Mouse (Mus musculus): ENCODE measurements at regions not wholly inside any gene's neighbourhood (a gene's known extent, or its start where the extent isn't known, plus 50 kb on each side); places are given as distances from the start of the nearest gene placed in this dataset.
"Not testable (repeated sequence)": the region's sequence is repeated elsewhere in the genome, so short reads cannot be mapped to it uniquely, and the experiment has no call there.

DNA sequence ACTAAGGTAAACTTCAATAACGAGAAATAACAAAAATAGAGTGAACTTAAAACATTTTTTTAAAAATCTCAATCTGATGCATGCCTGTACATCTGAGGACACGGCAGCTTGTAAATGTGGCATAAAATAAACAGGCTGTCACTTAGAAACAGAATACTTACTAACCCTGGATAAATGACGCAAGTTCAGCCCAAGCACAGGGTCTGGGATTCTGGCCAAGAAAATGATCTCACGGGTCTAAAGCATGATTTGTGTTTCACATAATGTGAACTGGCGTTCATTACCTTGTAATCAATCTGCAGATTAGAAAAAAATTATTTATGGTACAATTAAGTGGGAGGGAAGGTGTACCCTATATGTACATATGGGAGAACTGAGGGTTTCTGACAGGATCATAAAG lies 512.1 kb upstream of the Vrk2 start:
- Histone ChIP-seq H3K4me2 (replicated peaks; ENCODE audit: low read depth, low read length) (no peak overlapping the region), H3K27ac (ENCODE audit: low read depth, low read length) (no peak overlapping the region), H3K9ac (ENCODE audit: low read depth, low read length) (no peak overlapping the region), H3K4me3 (ENCODE audit: low read length) (no peak overlapping the region), H3K27me3 (ENCODE audit: control insufficient read depth, insufficient read depth, low read length) (no peaks in the 10 kb centered on the region), H3K4me1 (ENCODE audit: control insufficient read depth, insufficient read depth, low read length) (no peaks in the 10 kb centered on the region), H3K36me3 (ENCODE audit: control insufficient read depth, insufficient read depth, low read length) (no peaks in the 10 kb centered on the region), H3K9me3 (ENCODE audit: control insufficient read depth, low read length) (no peaks in the 10 kb centered on the region)
- ATAC-seq (ENCODE audit: low FRiP score, low TSS enrichment) = no peak
- WGBS = 27% methylated on average over 5 of the region's 5 CpGs

DNA sequence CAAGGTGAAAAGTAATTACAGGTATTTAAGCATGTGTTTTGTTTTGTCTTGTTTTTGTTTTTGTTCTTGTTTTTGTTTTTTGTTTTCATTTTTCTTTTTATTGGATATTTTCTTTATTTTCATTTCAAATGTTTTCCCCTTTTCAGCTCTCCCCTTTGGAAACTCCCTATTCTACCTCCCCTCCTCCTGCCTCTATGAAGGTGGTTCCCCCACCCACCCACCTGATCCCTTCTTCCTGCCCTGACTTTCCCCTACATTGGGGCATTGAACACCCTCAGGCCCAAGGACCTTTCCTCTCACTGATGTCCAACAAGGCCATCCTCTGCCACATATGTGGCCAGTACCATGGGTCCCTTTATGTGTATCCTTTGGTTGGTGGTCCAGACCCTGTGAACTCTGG lies 509.1 kb upstream of the Vrk2 start:
- no peak overlapping the region for H3K27ac ChIP-seq (ENCODE audit: low read depth, low read length)
- no peaks in the 10 kb centered on the region for H3K9me3 ChIP-seq (ENCODE audit: control insufficient read depth, low read length)
- H3K4me1 ChIP-seq (ENCODE audit: control insufficient read depth, insufficient read depth, low read length) = no peaks in the 10 kb centered on the region
- H3K4me3 ChIP-seq (ENCODE audit: low read length) = no peak overlapping the region
- H3K9ac ChIP-seq (ENCODE audit: low read depth, low read length) = no peak overlapping the region
- H3K36me3 ChIP-seq (ENCODE audit: control insufficient read depth, insufficient read depth, low read length) = no peaks in the 10 kb centered on the region
- no peak overlapping the region for H3K4me2 ChIP-seq (replicated peaks; ENCODE audit: low read depth, low read length)
- no peaks in the 10 kb centered on the region for H3K27me3 ChIP-seq (ENCODE audit: control insufficient read depth, insufficient read depth, low read length)
- no peak for ATAC-seq (ENCODE audit: low FRiP score, low TSS enrichment)

DNA sequence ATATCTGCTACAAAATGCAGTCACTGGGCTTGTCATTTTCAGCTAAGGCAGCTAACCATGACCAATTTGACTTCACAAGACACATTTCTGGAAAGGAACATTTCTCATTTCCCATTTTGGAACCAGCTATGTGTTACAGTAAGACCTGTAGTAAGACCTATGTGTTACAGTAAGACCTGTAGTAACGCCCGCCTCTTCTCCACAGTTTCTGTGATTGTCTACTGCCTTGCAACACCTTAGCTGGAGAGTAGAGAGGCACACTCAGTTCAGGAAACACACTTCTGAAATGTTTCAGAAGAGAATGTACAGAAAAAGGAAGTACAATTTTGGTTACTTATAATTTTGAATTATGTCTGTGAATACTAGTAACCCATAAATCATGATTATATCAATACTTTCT lies 508.2 kb upstream of the Vrk2 start:
- 95% methylated on average over 2 of the region's 2 CpGs for WGBS
- Histone ChIP-seq H3K4me2 (replicated peaks; ENCODE audit: low read depth, low read length) (no peak overlapping the region), H3K27ac (ENCODE audit: low read depth, low read length) (no peak overlapping the region), H3K9me3 (ENCODE audit: control insufficient read depth, low read length) (no peaks in the 10 kb centered on the region), H3K27me3 (ENCODE audit: control insufficient read depth, insufficient read depth, low read length) (no peaks in the 10 kb centered on the region), H3K9ac (ENCODE audit: low read depth, low read length) (no peak overlapping the region), H3K4me3 (ENCODE audit: low read length) (no peak overlapping the region), H3K36me3 (ENCODE audit: control insufficient read depth, insufficient read depth, low read length) (no peaks in the 10 kb centered on the region), H3K4me1 (ENCODE audit: control insufficient read depth, insufficient read depth, low read length) (no peaks in the 10 kb centered on the region)
- ATAC-seq (ENCODE audit: low FRiP score, low TSS enrichment) = no peak

DNA sequence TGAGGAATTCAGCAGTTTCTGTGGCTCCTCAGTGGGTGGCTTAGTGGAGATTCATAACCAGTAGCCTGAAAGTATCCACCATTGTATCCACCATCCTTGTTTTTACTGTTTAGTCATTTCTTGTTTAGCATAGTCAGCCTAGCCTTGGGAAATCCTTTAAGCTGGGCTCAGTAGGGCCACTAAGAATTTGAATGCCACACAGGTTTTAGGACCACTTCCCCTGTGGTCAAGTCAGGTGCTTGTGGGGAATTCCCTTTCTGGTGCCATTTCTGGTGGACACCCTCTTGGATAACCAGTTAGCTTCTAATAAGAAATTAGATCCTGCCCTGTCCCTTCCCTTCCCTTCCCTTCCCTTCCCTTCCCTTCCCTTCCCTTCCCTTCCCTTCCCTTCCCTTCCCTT lies 502.8 kb upstream of the Vrk2 start:
- Histone ChIP-seq H3K9me3 (ENCODE audit: control insufficient read depth, low read length) (no peaks in the 10 kb centered on the region), H3K36me3 (ENCODE audit: control insufficient read depth, insufficient read depth, low read length) (no peaks in the 10 kb centered on the region), H3K27me3 (ENCODE audit: control insufficient read depth, insufficient read depth, low read length) (no peaks in the 10 kb centered on the region), H3K27ac (ENCODE audit: low read depth, low read length) (no peak overlapping the region), H3K4me3 (ENCODE audit: low read length) (no peak overlapping the region), H3K9ac (ENCODE audit: low read depth, low read length) (no peak overlapping the region), H3K4me2 (replicated peaks; ENCODE audit: low read depth, low read length) (no peak overlapping the region), H3K4me1 (ENCODE audit: control insufficient read depth, insufficient read depth, low read length) (no peaks in the 10 kb centered on the region)
- no peak for ATAC-seq (ENCODE audit: low FRiP score, low TSS enrichment)

DNA sequence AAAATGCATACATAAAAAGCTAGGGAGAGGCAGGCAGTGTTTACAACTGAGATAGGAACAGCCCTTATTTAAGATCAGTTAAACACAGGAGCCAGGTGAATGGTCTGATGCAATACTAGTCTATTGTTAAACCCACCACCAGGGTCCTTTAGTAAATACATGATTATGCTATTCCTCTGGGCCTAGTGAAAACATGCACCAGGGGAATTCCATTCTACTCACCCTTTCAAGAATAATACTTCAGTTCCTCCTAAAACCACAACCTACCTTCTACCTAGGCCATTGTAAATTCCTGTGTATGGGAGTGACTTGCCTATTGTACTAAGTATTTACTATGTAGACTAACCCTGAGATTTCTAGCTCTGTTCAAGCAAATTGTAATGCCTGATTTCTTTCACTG lies 501.7 kb upstream of the Vrk2 start:
- not testable (repeated sequence) for H3K4me2 ChIP-seq (replicated peaks; ENCODE audit: low read depth, low read length); ATAC-seq (ENCODE audit: low FRiP score, low TSS enrichment); H3K4me3 ChIP-seq (ENCODE audit: low read length); H3K9ac ChIP-seq (ENCODE audit: low read depth, low read length); H3K36me3 ChIP-seq (ENCODE audit: control insufficient read depth, insufficient read depth, low read length); H3K4me1 ChIP-seq (ENCODE audit: control insufficient read depth, insufficient read depth, low read length); H3K27ac ChIP-seq (ENCODE audit: low read depth, low read length); H3K9me3 ChIP-seq (ENCODE audit: control insufficient read depth, low read length); H3K27me3 ChIP-seq (ENCODE audit: control insufficient read depth, insufficient read depth, low read length)

DNA sequence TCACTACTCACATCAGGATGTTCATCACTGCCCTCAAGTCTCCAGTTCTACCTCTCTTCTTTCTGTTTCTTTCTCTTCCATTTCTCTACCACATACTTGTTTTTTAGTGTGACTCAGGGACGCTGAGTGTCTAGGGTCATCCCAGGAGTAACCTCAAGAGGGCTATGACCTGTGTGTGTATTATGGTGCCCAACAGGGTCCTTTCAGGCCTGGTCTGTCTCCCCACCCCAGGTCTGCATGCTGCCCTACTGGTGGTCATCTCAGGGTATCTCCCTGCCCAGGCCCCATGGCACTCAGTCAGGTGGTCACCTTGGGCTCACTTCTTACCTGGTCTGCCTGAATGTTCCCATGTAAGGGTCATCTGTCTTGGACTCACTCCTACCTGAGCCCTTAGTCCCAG lies 492.7 kb upstream of the Vrk2 start:
- H3K4me3 ChIP-seq (ENCODE audit: low read length) = no peak overlapping the region
- no peaks in the 10 kb centered on the region for H3K27me3 ChIP-seq (ENCODE audit: control insufficient read depth, insufficient read depth, low read length)
- H3K4me1 ChIP-seq (ENCODE audit: control insufficient read depth, insufficient read depth, low read length) = no peaks in the 10 kb centered on the region
- no peak overlapping the region for H3K4me2 ChIP-seq (replicated peaks; ENCODE audit: low read depth, low read length)
- H3K27ac ChIP-seq (ENCODE audit: low read depth, low read length) = no peak overlapping the region
- no peak overlapping the region for H3K9ac ChIP-seq (ENCODE audit: low read depth, low read length)
- no peaks in the 10 kb centered on the region for H3K9me3 ChIP-seq (ENCODE audit: control insufficient read depth, low read length)
- no peaks in the 10 kb centered on the region for H3K36me3 ChIP-seq (ENCODE audit: control insufficient read depth, insufficient read depth, low read length)
- 93% methylated on average over 1 of the region's 1 CpGs for WGBS
- ATAC-seq (ENCODE audit: low FRiP score, low TSS enrichment) = no peak

DNA sequence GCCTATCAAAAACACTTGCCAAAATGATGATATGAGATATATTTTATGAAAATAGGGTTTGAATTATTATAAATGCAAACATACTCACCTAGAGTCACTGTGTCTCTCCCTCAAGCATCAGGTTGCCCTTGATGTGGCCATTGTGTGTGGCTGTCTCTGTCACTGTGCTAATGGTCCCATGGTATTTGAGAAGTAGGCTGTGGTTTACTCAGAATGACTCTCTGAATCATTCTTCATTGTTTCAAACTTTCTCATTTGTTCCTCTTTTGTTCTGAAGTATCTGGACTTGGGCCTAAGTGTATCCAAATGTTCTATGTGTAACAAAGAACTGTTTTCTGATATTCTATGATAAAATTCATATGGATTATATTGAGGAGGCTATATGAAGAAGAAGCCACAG lies 487.4 kb upstream of the Vrk2 start:
- no peak overlapping the region for H3K4me3 ChIP-seq (ENCODE audit: low read length)
- no peaks in the 10 kb centered on the region for H3K4me1 ChIP-seq (ENCODE audit: control insufficient read depth, insufficient read depth, low read length)
- no peaks in the 10 kb centered on the region for H3K9me3 ChIP-seq (ENCODE audit: control insufficient read depth, low read length)
- no peak overlapping the region for H3K27ac ChIP-seq (ENCODE audit: low read depth, low read length)
- no peak overlapping the region for H3K9ac ChIP-seq (ENCODE audit: low read depth, low read length)
- no peaks in the 10 kb centered on the region for H3K36me3 ChIP-seq (ENCODE audit: control insufficient read depth, insufficient read depth, low read length)
- H3K4me2 ChIP-seq (replicated peaks; ENCODE audit: low read depth, low read length) = no peak overlapping the region
- H3K27me3 ChIP-seq (ENCODE audit: control insufficient read depth, insufficient read depth, low read length) = no peaks in the 10 kb centered on the region
- ATAC-seq (ENCODE audit: low FRiP score, low TSS enrichment) = no peak

DNA sequence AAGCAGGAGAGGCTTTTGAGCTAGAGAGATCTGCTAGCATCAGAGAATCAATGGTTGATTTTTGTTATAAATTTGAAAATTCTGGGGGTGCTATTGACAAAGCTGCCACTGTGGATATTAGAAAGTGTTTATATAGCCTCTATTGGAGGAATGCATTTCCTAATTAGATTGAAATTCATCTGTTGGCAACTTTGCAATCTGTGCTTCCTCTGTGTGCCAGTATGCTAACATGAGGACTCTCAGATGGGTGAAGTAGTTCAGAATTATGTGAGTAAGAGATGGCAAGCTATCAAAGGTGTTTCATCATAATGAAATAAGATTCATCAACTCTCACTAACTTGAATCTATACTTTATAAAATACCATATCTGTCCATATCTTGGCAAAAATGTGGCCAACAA lies 476.6 kb upstream of the Vrk2 start:
- H3K27ac ChIP-seq (ENCODE audit: low read depth, low read length) = no peak overlapping the region
- no peak for ATAC-seq (ENCODE audit: low FRiP score, low TSS enrichment)

DNA sequence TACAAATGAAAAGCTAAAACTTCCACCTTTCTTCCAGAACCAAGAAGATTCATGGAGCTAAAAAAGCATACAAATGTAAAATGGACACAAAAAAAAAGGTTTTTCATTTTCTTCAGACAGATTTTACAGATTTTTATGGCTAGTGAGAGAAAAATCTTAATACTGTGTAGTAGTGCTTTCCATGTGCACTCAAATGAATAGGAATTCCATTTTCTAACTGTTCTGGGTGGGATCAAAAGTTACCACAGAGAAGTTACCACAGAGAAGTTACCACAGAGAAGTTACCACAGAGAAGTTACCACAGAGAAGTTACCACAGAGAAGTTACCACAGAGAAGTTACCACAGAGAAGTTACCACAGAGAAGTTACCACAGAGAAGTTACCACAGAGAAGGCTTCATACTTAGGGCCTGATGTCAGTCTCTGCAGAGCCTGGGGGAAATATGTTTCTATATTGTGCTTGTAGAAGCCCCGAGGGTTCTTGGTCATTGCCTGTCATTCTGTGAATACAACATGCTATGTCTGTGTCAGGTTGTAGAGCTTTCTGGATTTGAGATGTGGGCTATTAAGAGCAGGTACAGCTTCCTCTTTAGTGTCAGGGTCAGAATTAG lies 433.5 kb upstream of the Vrk2 start:
- Histone ChIP-seq H3K27me3 (ENCODE audit: control insufficient read depth, insufficient read depth, low read length) (no peaks in the 10 kb centered on the region), H3K36me3 (ENCODE audit: control insufficient read depth, insufficient read depth, low read length) (no peaks in the 10 kb centered on the region), H3K9me3 (ENCODE audit: control insufficient read depth, low read length) (no peaks in the 10 kb centered on the region), H3K4me1 (ENCODE audit: control insufficient read depth, insufficient read depth, low read length) (no peaks in the 10 kb centered on the region), H3K4me2 (replicated peaks; ENCODE audit: low read depth, low read length) (no peak overlapping the region), H3K27ac (ENCODE audit: low read depth, low read length) (no peak overlapping the region), H3K9ac (ENCODE audit: low read depth, low read length) (no peak overlapping the region), H3K4me3 (ENCODE audit: low read length) (no peak overlapping the region)
- 71% methylated on average over 1 of the region's 1 CpGs for whole genome bisulfite sequencing
- no peak for ATAC-seq (ENCODE audit: low FRiP score, low TSS enrichment)

More for the DNA sequence above, 476.6 kb upstream of the Vrk2 start:
- H3K4me1 ChIP-seq (ENCODE audit: control insufficient read depth, insufficient read depth, low read length) = no peaks in the 10 kb centered on the region
- no peaks in the 10 kb centered on the region for H3K27me3 ChIP-seq (ENCODE audit: control insufficient read depth, insufficient read depth, low read length)
- H3K36me3 ChIP-seq (ENCODE audit: control insufficient read depth, insufficient read depth, low read length) = no peaks in the 10 kb centered on the region
- no peak overlapping the region for H3K4me2 ChIP-seq (replicated peaks; ENCODE audit: low read depth, low read length)
- H3K9me3 ChIP-seq (ENCODE audit: control insufficient read depth, low read length) = no peaks in the 10 kb centered on the region
- no peak overlapping the region for H3K9ac ChIP-seq (ENCODE audit: low read depth, low read length)
- H3K4me3 ChIP-seq (ENCODE audit: low read length) = no peak overlapping the region

DNA sequence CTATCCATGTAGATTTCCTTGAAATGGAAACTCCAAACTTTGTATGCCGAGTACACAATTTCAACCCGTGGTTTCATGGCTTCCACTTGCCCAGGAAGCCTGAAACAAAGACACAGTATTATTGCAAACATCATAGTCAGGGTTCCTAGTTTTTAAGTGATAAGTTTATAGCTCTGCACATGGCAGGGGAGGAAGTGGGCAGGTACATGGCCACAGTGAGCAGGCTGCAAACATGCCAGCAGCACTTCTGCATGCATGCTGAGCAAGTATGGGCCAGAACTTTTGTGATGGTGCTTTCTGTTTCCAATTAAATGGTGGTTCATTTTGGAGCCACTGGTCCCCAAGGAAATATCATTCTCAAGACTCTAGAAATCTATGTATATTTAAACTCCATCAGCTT lies 431.7 kb upstream of the Vrk2 start:
- H3K36me3 ChIP-seq (ENCODE audit: control insufficient read depth, insufficient read depth, low read length) = no peaks in the 10 kb centered on the region
- H3K4me1 ChIP-seq (ENCODE audit: control insufficient read depth, insufficient read depth, low read length) = no peaks in the 10 kb centered on the region
- no peak overlapping the region for H3K4me2 ChIP-seq (replicated peaks; ENCODE audit: low read depth, low read length)
- no peak overlapping the region for H3K4me3 ChIP-seq (ENCODE audit: low read length)
- H3K9ac ChIP-seq (ENCODE audit: low read depth, low read length) = no peak overlapping the region
- WGBS = 75% methylated on average over 2 of the region's 2 CpGs
- no peaks in the 10 kb centered on the region for H3K27me3 ChIP-seq (ENCODE audit: control insufficient read depth, insufficient read depth, low read length)
- no peak for ATAC-seq (ENCODE audit: low FRiP score, low TSS enrichment)
- no peak overlapping the region for H3K27ac ChIP-seq (ENCODE audit: low read depth, low read length)
- H3K9me3 ChIP-seq (ENCODE audit: control insufficient read depth, low read length) = no peaks in the 10 kb centered on the region

Measured in kidney, embryonic 14.5 days (tissue).